Mouse (Mus musculus): ENCODE results near the gene Dst. TPM values are rescaled to one million over a fixed set of nuclear protein-coding genes. Genes with fewer than 3 reads are reported as not detected.

Gene Dst
- polyA plus RNA-seq, 1 experiment from 2014 or later = 29.4 TPM

GRCm38 (mm10) chr1:34178022-34178727 lies 270.1 kb downstream of the Dst start:
- 88% methylated on average over 41 of the region's 41 CpGs for WGBS
- H3K4me3 ChIP-seq = no peak overlapping the region
- no peak overlapping the region for H3K9ac ChIP-seq
- peaks cover 9% of the 10 kb centered on the region for H3K4me1 ChIP-seq
- H3K9me3 ChIP-seq (replicated peaks) = no peaks in the 10 kb centered on the region
- no peaks in the 10 kb centered on the region for H3K27me3 ChIP-seq
- no peak overlapping the region for H3K27ac ChIP-seq
- ATAC-seq = no peak
- H3K4me2 ChIP-seq = peak overlapping the region; percentile 7; the same call in 1 of the 2 replicates
- peaks cover 71% of the 10 kb centered on the region for H3K36me3 ChIP-seq (ENCODE audit: poor library complexity, severe bottlenecking)

GRCm38 (mm10) chr1:34179756-34180155 lies 271.7 kb downstream of the Dst start:
- no peaks in the 10 kb centered on the region for H3K27me3 ChIP-seq
- no peaks in the 10 kb centered on the region for H3K9me3 ChIP-seq (replicated peaks)
- H3K4me2 ChIP-seq = no peak overlapping the region
- H3K9ac ChIP-seq = no peak overlapping the region
- H3K4me3 ChIP-seq = no peak overlapping the region
- peaks cover 57% of the 10 kb centered on the region for H3K36me3 ChIP-seq (ENCODE audit: poor library complexity, severe bottlenecking)
- 96% methylated on average over 19 of the region's 19 CpGs for WGBS
- H3K27ac ChIP-seq = no peak overlapping the region
- peaks cover 18% of the 10 kb centered on the region for H3K4me1 ChIP-seq
- ATAC-seq = no peak

GRCm38 (mm10) chr1:34182406-34183249 lies 274.6 kb downstream of the Dst start:
- WGBS = 67% methylated on average over 24 of the region's 24 CpGs
- ATAC-seq = peak; percentile 83
- peaks cover 37% of the 10 kb centered on the region for H3K36me3 ChIP-seq (ENCODE audit: poor library complexity, severe bottlenecking)

GRCm38 (mm10) chr1:34183250-34183926 lies 275.4 kb downstream of the Dst start:
- Histone ChIP-seq H3K36me3 (ENCODE audit: poor library complexity, severe bottlenecking) (peaks cover 32% of the 10 kb centered on the region), H3K4me1 (peaks cover 18% of the 10 kb centered on the region), H3K9me3 (replicated peaks) (no peaks in the 10 kb centered on the region), H3K9ac (no peak overlapping the region), H3K27ac (peak overlapping the region; percentile 55), H3K4me2 (no peak overlapping the region; the same call in 1 of the 2 replicates), H3K27me3 (no peaks in the 10 kb centered on the region), H3K4me3 (no peak overlapping the region)
- 47% methylated on average over 12 of the region's 12 CpGs for WGBS
- peak; percentile 62; the same call in 1 of the 2 replicates for ATAC-seq

More at GRCm38 (mm10) chr1:34182406-34183249, 274.6 kb downstream of the Dst start:
- Histone ChIP-seq H3K4me1 (peaks cover 18% of the 10 kb centered on the region), H3K27me3 (no peaks in the 10 kb centered on the region), H3K4me3 (no peak overlapping the region), H3K27ac (peak overlapping the region; percentile 55), H3K9ac (no peak overlapping the region), H3K9me3 (replicated peaks) (no peaks in the 10 kb centered on the region), H3K4me2 (no peak overlapping the region; the same call in 1 of the 2 replicates)

GRCm38 (mm10) chr1:34184266-34184665 lies 276.2 kb downstream of the Dst start:
- ATAC-seq = no peak
- Histone ChIP-seq H3K9me3 (replicated peaks) (no peaks in the 10 kb centered on the region), H3K4me3 (no peak overlapping the region), H3K27me3 (no peaks in the 10 kb centered on the region), H3K9ac (no peak overlapping the region), H3K27ac (no peak overlapping the region), H3K4me1 (peaks cover 18% of the 10 kb centered on the region), H3K4me2 (no peak overlapping the region), H3K36me3 (ENCODE audit: poor library complexity, severe bottlenecking) (peaks cover 32% of the 10 kb centered on the region)
- 63% methylated on average over 6 of the region's 6 CpGs for WGBS

- H3K9me3 ChIP-seq (replicated peaks) = no peaks in the 10 kb centered on the region
- H3K9ac ChIP-seq = no peak overlapping the region
- H3K4me3 ChIP-seq = no peak overlapping the region
- no peak overlapping the region for H3K27ac ChIP-seq
- peaks cover 35% of the 10 kb centered on the region for H3K36me3 ChIP-seq (ENCODE audit: poor library complexity, severe bottlenecking)
- WGBS = 93% methylated on average over 6 of the region's 6 CpGs
- no peaks in the 10 kb centered on the region for H3K27me3 ChIP-seq
- H3K4me2 ChIP-seq = no peak overlapping the region
- peaks cover 18% of the 10 kb centered on the region for H3K4me1 ChIP-seq
- ATAC-seq = no peak
These were observed 278.0 kb downstream of the Dst start for GRCm38 (mm10) chr1:34186033-34186432.

- WGBS = 66% methylated on average over 5 of the region's 5 CpGs
- no peaks in the 10 kb centered on the region for H3K9me3 ChIP-seq (replicated peaks)
- H3K27ac ChIP-seq = no peak overlapping the region
- no peak overlapping the region for H3K9ac ChIP-seq
- peaks cover 16% of the 10 kb centered on the region for H3K4me1 ChIP-seq
- H3K36me3 ChIP-seq (ENCODE audit: poor library complexity, severe bottlenecking) = peaks cover 40% of the 10 kb centered on the region
- no peak overlapping the region for H3K4me2 ChIP-seq
- no peaks in the 10 kb centered on the region for H3K27me3 ChIP-seq
- no peak overlapping the region for H3K4me3 ChIP-seq
- ATAC-seq = no peak
These were observed 279.5 kb downstream of the Dst start for GRCm38 (mm10) chr1:34187501-34187900.

GRCm38 (mm10) chr1:34188721-34189236 lies 280.8 kb downstream of the Dst start:
- Histone ChIP-seq H3K27ac (no peak overlapping the region), H3K27me3 (no peaks in the 10 kb centered on the region), H3K4me1 (peaks cover 3% of the 10 kb centered on the region; the same call in 1 of the 2 replicates), H3K4me3 (no peak overlapping the region), H3K36me3 (ENCODE audit: poor library complexity, severe bottlenecking) (peaks cover 53% of the 10 kb centered on the region), H3K4me2 (no peak overlapping the region), H3K9ac (no peak overlapping the region), H3K9me3 (replicated peaks) (no peaks in the 10 kb centered on the region)
- 95% methylated on average over 16 of the region's 16 CpGs for WGBS
- ATAC-seq = no peak

GRCm38 (mm10) chr1:34189318-34189717 lies 281.3 kb downstream of the Dst start:
- Histone ChIP-seq H3K4me1 (no peaks in the 10 kb centered on the region), H3K4me3 (no peak overlapping the region), H3K4me2 (no peak overlapping the region), H3K9me3 (replicated peaks) (no peaks in the 10 kb centered on the region), H3K27me3 (no peaks in the 10 kb centered on the region), H3K27ac (no peak overlapping the region), H3K9ac (no peak overlapping the region), H3K36me3 (ENCODE audit: poor library complexity, severe bottlenecking) (peaks cover 58% of the 10 kb centered on the region)
- 81% methylated on average over 14 of the region's 14 CpGs for whole genome bisulfite sequencing
- ATAC-seq = no peak

- no peaks in the 10 kb centered on the region for H3K9me3 ChIP-seq (replicated peaks)
- H3K27me3 ChIP-seq = no peaks in the 10 kb centered on the region
- no peak overlapping the region for H3K4me3 ChIP-seq
- no peak overlapping the region for H3K27ac ChIP-seq
- no peak overlapping the region for H3K4me2 ChIP-seq
- ATAC-seq = no peak
- H3K9ac ChIP-seq = no peak overlapping the region
- H3K36me3 ChIP-seq (ENCODE audit: poor library complexity, severe bottlenecking) = peaks cover 59% of the 10 kb centered on the region
- H3K4me1 ChIP-seq = no peaks in the 10 kb centered on the region
- WGBS = 67% methylated on average over 7 of the region's 7 CpGs
These were observed 281.9 kb downstream of the Dst start for GRCm38 (mm10) chr1:34189970-34190369.

GRCm38 (mm10) chr1:34192174-34192573 lies 284.1 kb downstream of the Dst start:
- no peak overlapping the region for H3K4me3 ChIP-seq
- no peaks in the 10 kb centered on the region for H3K4me1 ChIP-seq
- H3K27me3 ChIP-seq = no peaks in the 10 kb centered on the region
- no peak overlapping the region for H3K27ac ChIP-seq
- H3K9me3 ChIP-seq (replicated peaks) = no peaks in the 10 kb centered on the region
- no peak overlapping the region for H3K4me2 ChIP-seq
- no peak overlapping the region for H3K9ac ChIP-seq
- ATAC-seq = no peak
- peaks cover 77% of the 10 kb centered on the region for H3K36me3 ChIP-seq (ENCODE audit: poor library complexity, severe bottlenecking)
- WGBS = 92% methylated on average over 17 of the region's 17 CpGs

- Histone ChIP-seq H3K36me3 (ENCODE audit: poor library complexity, severe bottlenecking) (peaks cover 80% of the 10 kb centered on the region), H3K4me3 (no peak overlapping the region), H3K4me1 (no peaks in the 10 kb centered on the region), H3K9ac (no peak overlapping the region), H3K9me3 (replicated peaks) (no peaks in the 10 kb centered on the region), H3K4me2 (no peak overlapping the region), H3K27me3 (no peaks in the 10 kb centered on the region), H3K27ac (no peak overlapping the region)
- WGBS = 93% methylated on average over 18 of the region's 18 CpGs
- no peak for ATAC-seq
These were observed 292.8 kb downstream of the Dst start for GRCm38 (mm10) chr1:34200791-34201190.
